Mouse (Mus musculus): ENCODE measurements around the gene Rnf214. TPM values are rescaled to one million over a fixed set of nuclear protein-coding genes. Genes with fewer than 3 reads are reported as not detected.

The Rnf214 gene
- 29.5 and 32.3 TPM in 2 replicates for polyA plus RNA-seq (2015; fragmentation: Nextera tagmentation; extraction: Ambion mirVana)

- peak within 1 kb of the TSS; percentile 99 for H3K27ac ChIP-seq (ENCODE audit: low read length)
- H3K4me2 ChIP-seq (replicated peaks; ENCODE audit: low read depth, low read length) = peak within 1 kb of the TSS; percentile 84
- DNase-seq (ENCODE audit: low spot score) = peak; percentile 95
- peak within 1 kb of the TSS; percentile 98 for H3K9ac ChIP-seq (replicated peaks; ENCODE audit: low read depth)
- no peaks in the 10 kb centered on the region for H3K27me3 ChIP-seq (replicated peaks; ENCODE audit: insufficient read depth, low read length)
- ATAC-seq = peak; percentile 95
- TF ChIP-seq CTCF (IDR thresholded peaks at IDR 0.05) = peak; percentile 86
- no peak for TF ChIP-seq EP300 (IDR thresholded peaks at IDR 0.05)
- peak within 1 kb of the TSS; percentile 79 for H3K4me3 ChIP-seq (ENCODE audit: low read depth, low read length)
- peaks cover 8% of the 10 kb centered on the region; the same call in 1 of the 2 replicates for H3K4me1 ChIP-seq (ENCODE audit: insufficient read depth, low read depth, low read length)
- 0 out of 2 replicates have a peak, but pooled peaks cover 16% of the 10 kb centered on the region for H3K36me3 ChIP-seq (ENCODE audit: insufficient read depth, low read length)
- no peaks in the 10 kb centered on the region for H3K9me3 ChIP-seq (ENCODE audit: low read length)
- under 1% methylated on average over 57 of the region's 80 CpGs for WGBS
Observed at GRCm38 (mm10) chr9:45906355-45907077, at the start of gene Rnf214, which contains the start of gene Pcsk7. TSS of gene Rnf214 (minus strand) at chr9:45906911. TSS of gene Pcsk7 (plus strand) at chr9:45906497.

- TF ChIP-seq EP300 (IDR thresholded peaks at IDR 0.05) (no peak), CTCF (IDR thresholded peaks at IDR 0.05) (peak; percentile 25; the same call in 1 of the 2 replicates)
- H3K27ac ChIP-seq (ENCODE audit: low read length) = peak within 1 kb of the TSS; percentile 98
- ATAC-seq (peak; percentile 95), DNase-seq (ENCODE audit: low spot score) (peak; percentile 96)
- no peaks in the 10 kb centered on the region for H3K27me3 ChIP-seq (replicated peaks; ENCODE audit: insufficient read depth, low read length)
- peak within 1 kb of the TSS; percentile 81 for H3K4me2 ChIP-seq (replicated peaks; ENCODE audit: low read depth, low read length)
- peaks cover 16% of the 10 kb centered on the region; the same call in 1 of the 2 replicates for H3K4me1 ChIP-seq (ENCODE audit: insufficient read depth, low read depth, low read length)
- peak within 1 kb of the TSS; percentile 98 for H3K9ac ChIP-seq (replicated peaks; ENCODE audit: low read depth)
- H3K36me3 ChIP-seq (ENCODE audit: insufficient read depth, low read length) = peaks cover 14% of the 10 kb centered on the region
- WGBS = 1% methylated on average over 46 of the region's 48 CpGs
- no peaks in the 10 kb centered on the region for H3K9me3 ChIP-seq (ENCODE audit: low read length)
- peak within 1 kb of the TSS; percentile 93 for H3K4me3 ChIP-seq (ENCODE audit: low read depth, low read length)
Observed at GRCm38 (mm10) chr9:45955107-45955963, 48.6 kb upstream of the Rnf214 start, which contains the start of gene Sidt2. TSS of gene Sidt2 (minus strand) at chr9:45955258.

GRCm38 (mm10) chr9:45954294-45955106 lies 47.8 kb upstream of the Rnf214 start:
- peak; percentile 70 for DNase-seq (ENCODE audit: low spot score)
- TF ChIP-seq CTCF (IDR thresholded peaks at IDR 0.05) = no peak
- no peak for TF ChIP-seq EP300 (IDR thresholded peaks at IDR 0.05)

GRCm38 (mm10) chr9:45953511-45954293 lies 47.0 kb upstream of the Rnf214 start:
- ATAC-seq (peak; percentile 8; the same call in 1 of the 2 replicates), DNase-seq (ENCODE audit: low spot score) (peak; percentile 73)
- 31% methylated on average over 13 of the region's 13 CpGs for WGBS
- Histone ChIP-seq H3K9me3 (ENCODE audit: low read length) (no peaks in the 10 kb centered on the region), H3K36me3 (ENCODE audit: insufficient read depth, low read length) (peaks cover 29% of the 10 kb centered on the region), H3K4me3 (ENCODE audit: low read depth, low read length) (peak overlapping the region; percentile 93), H3K27me3 (replicated peaks; ENCODE audit: insufficient read depth, low read length) (no peaks in the 10 kb centered on the region), H3K9ac (replicated peaks; ENCODE audit: low read depth) (peak overlapping the region; percentile 98), H3K4me1 (ENCODE audit: insufficient read depth, low read depth, low read length) (peaks cover 14% of the 10 kb centered on the region; the same call in 1 of the 2 replicates), H3K27ac (ENCODE audit: low read length) (peak overlapping the region; percentile 98), H3K4me2 (replicated peaks; ENCODE audit: low read depth, low read length) (peak overlapping the region; percentile 81)
- TF ChIP-seq CTCF (IDR thresholded peaks at IDR 0.05) (no peak), EP300 (IDR thresholded peaks at IDR 0.05) (no peak)

More at GRCm38 (mm10) chr9:45954294-45955106, 47.8 kb upstream of the Rnf214 start:
- peak; percentile 62 for ATAC-seq
- peaks cover 16% of the 10 kb centered on the region; the same call in 1 of the 2 replicates for H3K4me1 ChIP-seq (ENCODE audit: insufficient read depth, low read depth, low read length)
- H3K27me3 ChIP-seq (replicated peaks; ENCODE audit: insufficient read depth, low read length) = no peaks in the 10 kb centered on the region
- H3K9me3 ChIP-seq (ENCODE audit: low read length) = no peaks in the 10 kb centered on the region
- WGBS = under 1% methylated on average over 54 of the region's 63 CpGs
- H3K4me2 ChIP-seq (replicated peaks; ENCODE audit: low read depth, low read length) = peak overlapping the region; percentile 81
- peak overlapping the region; percentile 98 for H3K27ac ChIP-seq (ENCODE audit: low read length)
- H3K9ac ChIP-seq (replicated peaks; ENCODE audit: low read depth) = peak overlapping the region; percentile 98
- peaks cover 23% of the 10 kb centered on the region for H3K36me3 ChIP-seq (ENCODE audit: insufficient read depth, low read length)
- peak overlapping the region; percentile 93 for H3K4me3 ChIP-seq (ENCODE audit: low read depth, low read length)

- DNase-seq (ENCODE audit: low spot score) (no peak), ATAC-seq (no peak)
- Histone ChIP-seq H3K9ac (replicated peaks; ENCODE audit: low read depth) (peak overlapping the region; percentile 98; the same call in 1 of the 2 replicates), H3K4me3 (ENCODE audit: low read depth, low read length) (0 out of 2 replicates have a peak overlapping the region, but pooled peaks have one; percentile 93), H3K4me1 (ENCODE audit: insufficient read depth, low read depth, low read length) (peaks cover 14% of the 10 kb centered on the region; the same call in 1 of the 2 replicates), H3K4me2 (replicated peaks; ENCODE audit: low read depth, low read length) (peak overlapping the region; percentile 81), H3K27me3 (replicated peaks; ENCODE audit: insufficient read depth, low read length) (no peaks in the 10 kb centered on the region), H3K27ac (ENCODE audit: low read length) (peak overlapping the region; percentile 98; the same call in 1 of the 2 replicates), H3K36me3 (ENCODE audit: insufficient read depth, low read length) (peaks cover 29% of the 10 kb centered on the region), H3K9me3 (ENCODE audit: low read length) (no peaks in the 10 kb centered on the region)
- WGBS = 82% methylated on average over 7 of the region's 7 CpGs
- TF ChIP-seq CTCF (IDR thresholded peaks at IDR 0.05) = no peak
- no peak for TF ChIP-seq EP300 (IDR thresholded peaks at IDR 0.05)
Observed at GRCm38 (mm10) chr9:45952890-45953289, 46.2 kb upstream of the Rnf214 start.

All from lung, postnatal 0 days (tissue).